Mouse (Mus musculus) CH12.LX (cell line): Measurements from ENCODE around the gene Ostc. TPM values are rescaled to one million over a fixed set of nuclear protein-coding genes. Genes with fewer than 3 reads are reported as not detected.

ENCODE experiments used
- DNase-seq: peaks from one replicate; pipeline ENCODE4 v3.0.0-alpha.2; 2013; ENCODE audit errors: extremely low read depth
- H3K27ac ChIP-seq: 2 replicates; pipeline ENCODE4 v1.5.1; 2012; ENCODE audit warnings: low read depth, mild to moderate bottlenecking, control low read depth, moderate library complexity; ENCODE audit not compliant: insufficient read depth
- H3K27me3 ChIP-seq: replicated peaks from 2 replicates; pipeline ENCODE3; 2012; ENCODE audit warnings: inconsistent platforms
- H3K36me3 ChIP-seq, 2 experiments: replicated peaks in 1 of 2; 2 replicates each; pipeline versions ENCODE3 to v1.6.1; 2012; ENCODE audit warnings: inconsistent platforms in 1 of 2, low read length in 1 of 2, mild to moderate bottlenecking in 1 of 2, mixed read lengths in 1 of 2, moderate library complexity in 1 of 2; ENCODE audit not compliant: control insufficient read depth in 1 of 2, insufficient read depth in 1 of 2
- H3K4me1 ChIP-seq, 2 experiments: 2 replicates each; pipeline ENCODE4 v1.6.1; 2012; ENCODE audit warnings: inconsistent platforms in 1 of 2, moderate library complexity in 1 of 2; ENCODE audit not compliant: insufficient read depth in 2 of 2, control insufficient read depth in 1 of 2
- H3K4me2 ChIP-seq: 2 replicates; pipeline ENCODE4 v1.6.1; 2012; ENCODE audit warnings: low read depth, mild to moderate bottlenecking, control low read depth; ENCODE audit not compliant: poor library complexity, insufficient read depth, severe bottlenecking
- H3K4me3 ChIP-seq, 3 experiments: fragments of 150-350 bp in 1 of 3; sonication (generic) in 1 of 3; replicated peaks in 1 of 3; 2 replicates each; pipeline versions ENCODE3 to v1.5.1; 2011 to 2012; ENCODE audit warnings: low read depth in 2 of 3, low read length in 2 of 3, mild to moderate bottlenecking in 2 of 3, moderate library complexity in 2 of 3, control low read depth in 1 of 3, improper control_type of control experiment in 1 of 3, inconsistent platforms in 1 of 3, mixed read lengths in 1 of 3; ENCODE audit not compliant: poor library complexity in 1 of 3
- H3K79me2 ChIP-seq: replicated peaks from 2 replicates; pipeline ENCODE4 v1.6.1; 2012; ENCODE audit warnings: mild to moderate bottlenecking, moderate library complexity; ENCODE audit not compliant: control insufficient read depth, poor library complexity, insufficient read depth, severe bottlenecking; ENCODE audit errors: extremely low read depth
- H3K9ac ChIP-seq: 2 replicates; pipeline ENCODE4 v1.6.1; 2012; ENCODE audit warnings: low read depth, mild to moderate bottlenecking, control low read depth, moderate library complexity; ENCODE audit not compliant: insufficient read depth
- H3K9me3 ChIP-seq: replicated peaks from 2 replicates; pipeline ENCODE3; 2012; ENCODE audit warnings: low read length, inconsistent platforms, mixed read lengths
- BHLHE40 ChIP-seq: IDR thresholded peaks from 2 replicates; pipeline ENCODE4 v1.6.1; 2011; ENCODE audit warnings: mild to moderate bottlenecking, low read depth, low read length, improper control_type of control experiment
- E2F4 ChIP-seq: IDR thresholded peaks from 2 replicates; pipeline ENCODE4 v1.6.1; 2011; ENCODE audit warnings: low read depth, low read length, improper control_type of control experiment; ENCODE audit not compliant: insufficient replicate concordance
- EP300 ChIP-seq: IDR thresholded peaks from 2 replicates; pipeline ENCODE4 v1.6.1; 2011; ENCODE audit warnings: low read length, improper control_type of control experiment
- ETS1 ChIP-seq: conservative IDR thresholded peaks from 2 replicates; pipeline ENCODE4 v1.6.1; 2012; ENCODE audit warnings: low read depth, mild to moderate bottlenecking, inconsistent platforms, low read length, improper control_type of control experiment, moderate library complexity
- GABPA ChIP-seq: IDR thresholded peaks from 2 replicates; pipeline ENCODE4 v1.6.1; 2012; ENCODE audit warnings: low read depth, low read length, improper control_type of control experiment, inconsistent platforms; ENCODE audit not compliant: insufficient replicate concordance
- JUN ChIP-seq: IDR thresholded peaks from 2 replicates; pipeline ENCODE4 v1.6.1; 2011; ENCODE audit warnings: low read depth, mild to moderate bottlenecking, low read length, improper control_type of control experiment, moderate library complexity; ENCODE audit not compliant: insufficient read depth
- JUND ChIP-seq: conservative IDR thresholded peaks from 2 replicates; pipeline ENCODE4 v1.6.1; 2011; ENCODE audit warnings: low read depth, low read length, improper control_type of control experiment
- KAT2A ChIP-seq: IDR thresholded peaks from 2 replicates; pipeline ENCODE4 v1.6.1; 2012; ENCODE audit warnings: low read length, improper control_type of control experiment, inconsistent platforms; ENCODE audit not compliant: insufficient replicate concordance
- MAFK ChIP-seq: IDR thresholded peaks from 2 replicates; pipeline ENCODE4 v1.6.1; 2011; ENCODE audit warnings: low read length, improper control_type of control experiment; ENCODE audit not compliant: insufficient replicate concordance
- MXI1 ChIP-seq: IDR thresholded peaks from 2 replicates; pipeline ENCODE4 v1.6.1; 2011; ENCODE audit warnings: mild to moderate bottlenecking, low read depth, low read length, improper control_type of control experiment
- NRF1 ChIP-seq: IDR thresholded peaks from 2 replicates; pipeline ENCODE4 v1.6.1; 2014; ENCODE audit warnings: low read depth, mild to moderate bottlenecking, inconsistent platforms, low read length, improper control_type of control experiment, moderate library complexity
- POLR2A ChIP-seq: IDR thresholded peaks from 2 replicates; pipeline ENCODE4 v1.6.1; 2011; ENCODE audit warnings: low read depth, mild to moderate bottlenecking, improper control_type of control experiment, low read length
- RAD21 ChIP-seq: IDR thresholded peaks from 2 replicates; pipeline ENCODE4 v1.6.1; 2011; ENCODE audit warnings: low read depth, mild to moderate bottlenecking, low read length, improper control_type of control experiment, moderate library complexity
- RCOR1 ChIP-seq: conservative IDR thresholded peaks from 2 replicates; pipeline ENCODE4 v1.6.1; 2012; ENCODE audit warnings: low read depth, mild to moderate bottlenecking, inconsistent platforms, low read length, improper control_type of control experiment
- TBP ChIP-seq: conservative IDR thresholded peaks from 2 replicates; pipeline ENCODE4 v1.6.1; 2011; ENCODE audit warnings: low read depth, low read length, improper control_type of control experiment
- USF2 ChIP-seq: conservative IDR thresholded peaks from 2 replicates; pipeline ENCODE4 v1.6.1; 2011; ENCODE audit warnings: low read depth, low read length, improper control_type of control experiment
- dilution Hi-C: fragments of 300-500 bp; cut with MboI; formaldehyde crosslinking; loops from 2 replicates; pipeline ENCODE4 v1.14.3; 2020; ENCODE audit warnings: low sequenced_read_pairs; ENCODE audit not compliant: extremely low pct_unique_long_range_greater_than_20kb, extremely low pct_ligation_motif_present
- in situ Hi-C: fragments of 300-500 bp; cut with MboI; formaldehyde crosslinking; loops from 3 replicates; pipeline ENCODE4 v1.14.3; 2019; ENCODE audit warnings: low sequenced_read_pairs, low pct_ligation_motif_present, low pct_unique_long_range_greater_than_20kb, mixed read lengths
- polyA plus RNA-seq: library from polyadenylated mRNA; unstranded; fragments of >175 nt; gene quantifications from 2 replicates; pipeline ENCODE4 v1.2.1, GENCODE M21; 2012; ENCODE audit warnings: low read depth; ENCODE audit not compliant: insufficient read length
- total RNA-seq, 2 experiments: library from RNA; depleted of rRNA; stranded (reverse); fragments of 300-350 nt in 1 of 2; fragments of >200 nt in 1 of 2; gene quantifications; 2 replicates each; pipeline ENCODE4 v1.2.3; 2012 to 2014

The Ostc gene
- total and polyA plus RNA-seq, 3 experiments = 214 to 565 (median 237) TPM

DNA sequence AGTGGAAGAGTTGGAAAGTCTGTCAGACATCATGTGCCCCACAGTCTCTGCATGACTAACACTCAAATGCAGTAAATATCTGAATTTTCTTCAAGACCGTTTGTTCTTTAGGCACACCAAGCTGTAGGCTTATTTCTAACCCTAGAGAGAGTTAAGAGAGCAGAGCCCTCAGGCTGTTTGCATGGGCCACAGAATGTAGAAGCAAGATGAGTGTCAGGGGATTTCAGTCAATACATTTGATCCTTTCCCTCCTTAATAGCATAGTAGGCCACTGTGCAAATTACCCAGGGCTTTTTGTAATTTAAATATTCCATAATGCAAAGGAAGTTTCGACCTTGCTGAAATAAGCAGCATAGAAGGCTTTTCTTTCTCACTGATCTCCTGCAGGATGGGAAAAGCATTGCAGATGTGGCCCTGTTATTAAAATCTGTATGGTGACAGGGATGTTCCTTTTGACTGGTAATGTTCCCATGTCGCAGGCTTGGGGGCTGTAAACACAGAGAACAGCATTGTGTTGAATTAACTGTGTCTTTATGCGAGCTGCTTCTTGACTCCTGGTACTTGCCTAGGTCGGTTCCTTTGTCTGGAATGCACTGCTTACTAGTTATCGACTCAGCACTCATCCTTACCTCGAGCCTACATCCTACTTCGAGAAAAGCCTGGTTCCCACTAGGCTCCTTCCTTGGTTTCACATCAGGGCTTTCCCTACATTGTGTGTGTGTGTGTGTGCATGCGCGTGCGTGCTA, 13.7 kb upstream of the Ostc start:
- Histone ChIP-seq H3K79me2 (peaks cover 7% of the 10 kb centered on the region), H3K4me3 (no peak overlapping the region), H3K27me3 (no peaks in the 10 kb centered on the region), H3K4me1 (peaks cover 8 to 66% of the 10 kb centered on the region in 2 experiments; a peak in 3 of 4 replicates), H3K9me3 (no peaks in the 10 kb centered on the region), H3K4me2 (no peak overlapping the region), H3K27ac (no peak overlapping the region), H3K36me3 (peaks cover 23 to 44% of the 10 kb centered on the region in 2 experiments), H3K9ac (no peak overlapping the region)
- DNase-seq = no peak
- dilution Hi-C loops (no loop called here), in situ Hi-C loops (no loop called here)
- TF ChIP-seq TBP = no peak
- no peak for TF ChIP-seq MXI1
- no peak for TF ChIP-seq JUND

DNA sequence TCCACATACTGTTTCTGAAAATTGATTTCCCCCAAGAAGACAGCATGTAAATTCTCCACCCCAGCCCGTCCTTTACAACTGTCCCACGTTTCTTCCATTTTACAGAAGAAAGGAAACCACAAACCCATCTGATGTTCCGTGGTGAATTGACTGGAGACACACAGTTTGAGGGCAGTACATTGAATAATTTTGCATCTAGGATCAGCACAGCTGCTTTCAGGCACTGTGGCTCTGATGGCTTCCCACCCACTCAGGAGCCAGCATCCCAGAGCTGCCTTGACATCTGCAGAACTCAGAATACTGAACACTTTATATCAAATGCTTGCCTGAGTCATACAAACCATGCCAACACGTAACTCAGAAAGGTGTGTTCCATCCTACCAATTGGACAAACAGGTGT, 11.0 kb upstream of the Ostc start:
- Histone ChIP-seq H3K27me3 (no peaks in the 10 kb centered on the region), H3K4me3 (no peak overlapping the region), H3K4me2 (no peak overlapping the region), H3K4me1 (peaks cover 8 to 41% of the 10 kb centered on the region in 2 experiments; a peak in 3 of 4 replicates), H3K9me3 (no peaks in the 10 kb centered on the region), H3K9ac (0 out of 2 replicates have a peak overlapping the region, but pooled peaks have one; percentile 24), H3K27ac (no peak overlapping the region), H3K36me3 (peaks cover 0 to 18% of the 10 kb centered on the region in 2 experiments), H3K79me2 (no peaks in the 10 kb centered on the region)
- TF ChIP-seq BHLHE40 (peak; percentile 52), USF2 (no peak), ETS1 (peak; percentile 28; the same call in 1 of the 2 replicates), MXI1 (no peak)
- dilution Hi-C loops (no loop called here), in situ Hi-C loops (no loop called here)
- DNase-seq = no peak

DNA sequence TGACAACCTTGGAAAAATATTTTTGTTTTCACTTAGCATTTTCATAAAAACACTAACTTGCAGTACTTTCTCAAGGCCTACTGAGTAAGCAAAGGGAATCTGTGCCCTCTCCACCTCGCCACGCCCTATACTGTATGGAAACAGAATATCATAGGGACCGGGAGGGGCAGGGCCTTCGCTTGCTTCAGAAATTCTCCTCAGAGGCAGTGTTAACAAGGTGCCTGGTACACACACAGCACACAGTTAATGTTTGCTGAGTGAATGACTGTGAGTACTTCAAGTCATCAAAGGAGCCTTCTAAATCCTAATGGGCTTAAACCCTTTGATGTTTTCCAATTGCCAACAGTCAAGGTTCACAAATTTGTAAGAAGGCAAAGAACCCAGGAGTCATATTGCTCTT, 9.6 kb upstream of the Ostc start:
- Histone ChIP-seq H3K4me2 (no peak overlapping the region), H3K4me1 (peaks cover 8 to 36% of the 10 kb centered on the region in 2 experiments; a peak in 3 of 4 replicates), H3K79me2 (no peaks in the 10 kb centered on the region), H3K27me3 (no peaks in the 10 kb centered on the region)
- TF ChIP-seq E2F4 = no peak
- TF ChIP-seq POLR2A = no peak
- TF ChIP-seq EP300 = no peak
- no peak for TF ChIP-seq NRF1
- TF ChIP-seq KAT2A = no peak
- no peak for TF ChIP-seq GABPA
- TF ChIP-seq RCOR1 = no peak
- no peak for TF ChIP-seq JUN
- TF ChIP-seq RAD21 = no peak
- TF ChIP-seq MXI1 = no peak
- no peak for TF ChIP-seq MAFK
- TF ChIP-seq, all 38 proteins: peak for 0
- dilution Hi-C loops (no loop called here), in situ Hi-C loops (no loop called here)
- Histone ChIP-seq H3K9me3 (no peaks in the 10 kb centered on the region), H3K9ac (no peak overlapping the region), H3K36me3 (peaks cover 0 to 10% of the 10 kb centered on the region in 2 experiments), H3K27ac (no peak overlapping the region), H3K4me3 (no peak overlapping the region)
- no peak for DNase-seq
